Mouse (Mus musculus) CD4-positive, CD25-positive, alpha-beta regulatory T cell, adult 4 months (primary cell): ENCODE data around the gene Rnf186. TPM values are rescaled to one million over a fixed set of nuclear protein-coding genes. Genes with fewer than 3 reads are reported as not detected.
A peak's percentile ranks its signal among the peaks of the same experiment; 100 is the strongest.
"Not testable (repeated sequence)": the region's sequence is repeated elsewhere in the genome, so short reads cannot be mapped to it uniquely, and the experiment has no call there.

Experiments used
- ATAC-seq: one replicate; pipeline ENCODE4 v1.8.0; 2017
- polyA plus RNA-seq, 2 experiments: library from polyadenylated mRNA; unstranded; fragments of 100-300 nt; shearing (Covaris generic); gene quantifications; one replicate each; pipeline ENCODE4 v1.2.1; 2017

Rnf186 gene
- polyA plus RNA-seq, 2 experiments from 2014 or later, result not detected

- peak; percentile 24 for ATAC-seq
These were observed 5.4 kb downstream of the Rnf186 start for GRCm38 (mm10) chr4:138972139-138972826.

- ATAC-seq, result peak; percentile 93
These were observed 6.2 kb downstream of the Rnf186 start, which contains the start of gene Tmco4 for GRCm38 (mm10) chr4:138972827-138973718. Tmco4 (plus strand) TSS chr4:138972888.

GRCm38 (mm10) chr4:138973719-138974115 lies 6.8 kb downstream of the Rnf186 start:
- peak; percentile 0 for ATAC-seq

- not testable (repeated sequence) for ATAC-seq
These were observed 7.6 kb downstream of the Rnf186 start for GRCm38 (mm10) chr4:138974540-138974939.

GRCm38 (mm10) chr4:138975194-138975593 lies 8.3 kb downstream of the Rnf186 start:
- no peak for ATAC-seq

GRCm38 (mm10) chr4:138976046-138976445 lies 9.1 kb downstream of the Rnf186 start:
- ATAC-seq, result no peak

- ATAC-seq, result no peak
These were observed 13.1 kb downstream of the Rnf186 start for GRCm38 (mm10) chr4:138980021-138980420.

GRCm38 (mm10) chr4:138980771-138981420 lies 14.0 kb downstream of the Rnf186 start:
- no peak for ATAC-seq

- ATAC-seq, result no peak
These were observed 16.5 kb downstream of the Rnf186 start for GRCm38 (mm10) chr4:138983422-138983821.

GRCm38 (mm10) chr4:138984744-138985143 lies 17.8 kb downstream of the Rnf186 start:
- no peak for ATAC-seq

GRCm38 (mm10) chr4:138986280-138986679 lies 19.4 kb downstream of the Rnf186 start:
- no peak for ATAC-seq

GRCm38 (mm10) chr4:138994389-138994788 lies 27.5 kb downstream of the Rnf186 start:
- ATAC-seq, result no peak

GRCm38 (mm10) chr4:138996410-138996809 lies 29.5 kb downstream of the Rnf186 start:
- no peak for ATAC-seq

GRCm38 (mm10) chr4:138997121-138997520 lies 30.2 kb downstream of the Rnf186 start:
- no peak for ATAC-seq

GRCm38 (mm10) chr4:138998611-138999010 lies 31.7 kb downstream of the Rnf186 start:
- ATAC-seq, result no peak

- ATAC-seq, result no peak
These were observed 34.1 kb downstream of the Rnf186 start for GRCm38 (mm10) chr4:139001026-139001425.

GRCm38 (mm10) chr4:139001433-139001832 lies 34.5 kb downstream of the Rnf186 start:
- ATAC-seq, result no peak

GRCm38 (mm10) chr4:139004067-139004466 lies 37.2 kb downstream of the Rnf186 start:
- no peak for ATAC-seq

GRCm38 (mm10) chr4:139005214-139005613 lies 38.3 kb downstream of the Rnf186 start:
- ATAC-seq, result no peak

GRCm38 (mm10) chr4:139007353-139007752 lies 40.4 kb downstream of the Rnf186 start:
- ATAC-seq, result no peak

GRCm38 (mm10) chr4:139007981-139008536 lies 41.1 kb downstream of the Rnf186 start:
- ATAC-seq, result no peak

GRCm38 (mm10) chr4:139011201-139011702 lies 44.3 kb downstream of the Rnf186 start:
- ATAC-seq, result no peak

GRCm38 (mm10) chr4:139013281-139013680 lies 46.4 kb downstream of the Rnf186 start:
- ATAC-seq, result no peak
